In the genomic region with DNA sequence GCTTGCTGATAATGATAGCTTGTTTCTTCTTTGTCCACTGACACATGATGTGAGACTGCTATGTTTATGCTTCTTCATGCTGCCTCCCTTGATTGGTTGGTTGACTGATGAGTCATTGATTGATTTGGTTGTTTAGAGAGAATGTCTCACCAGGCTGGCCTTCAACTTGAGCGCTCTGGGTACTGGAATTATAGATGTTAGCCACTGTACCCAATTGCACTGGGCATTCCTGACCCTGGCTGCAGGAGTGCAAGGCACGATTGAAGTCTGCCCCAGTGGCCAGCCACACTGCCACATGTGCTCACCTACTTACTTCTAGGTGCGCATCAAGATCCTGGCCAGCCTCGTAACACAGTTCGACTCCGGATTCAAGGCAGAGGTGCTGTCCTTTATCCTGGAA, we compare ENCODE assay signal across 26 mouse cellular contexts. TPM values are rescaled to one million over a fixed set of nuclear protein-coding genes. Genes with fewer than 3 reads are reported as not detected.
DNase-seq lines count a peak whose midpoint lies in the region; ATAC-seq and TF ChIP-seq lines count a peak whose summit lies in the region.
"Had no signal": no experiment of that assay in that cellular context is flagged by ENCODE, and none has a peak within 500 bp of the region (broad histone marks: within the 10 kb centered on the region; RNA-seq: fewer than 3 reads in every experiment).

No protein-coding gene starts in this region.

- peaks cover 94% of the 10 kb centered on the region for H3K36me3 ChIP-seq in midbrain, postnatal 0 days (ENCODE audit: insufficient read depth, low read length)

- no peaks in the 10 kb centered on the region for H3K27me3 ChIP-seq in midbrain, postnatal 0 days (ENCODE audit: insufficient read depth, low read length)
- H3K27me3 ChIP-seq: CH12.LX; embryonic facial prominence, embryonic 12.5 days; forebrain, embryonic 13.5 days; forebrain, embryonic 15.5 days had no signal

- no peak overlapping the region for H3K9ac ChIP-seq in midbrain, postnatal 0 days (replicated peaks; ENCODE audit: low read length, poor library complexity, severe bottlenecking)
- H3K9ac ChIP-seq: embryonic facial prominence, embryonic 12.5 days; forebrain, embryonic 13.5 days; forebrain, embryonic 15.5 days; forebrain, postnatal 0 days had no signal

- ATAC-seq in midbrain, postnatal 0 days (ENCODE audit: low FRiP score) = no peak
- ATAC-seq: CD4-positive, CD25-positive, alpha-beta regulatory T cell, adult 4 months; forebrain, embryonic 13.5 days; forebrain, embryonic 15.5 days; forebrain, postnatal 0 days had no signal

- no peak overlapping the region for H3K4me2 ChIP-seq in midbrain, postnatal 0 days (ENCODE audit: low read depth, low read length, poor library complexity, severe bottlenecking)
- H3K4me2 ChIP-seq: embryonic facial prominence, embryonic 12.5 days; forebrain, embryonic 13.5 days; forebrain, embryonic 15.5 days had no signal

- TF ChIP-seq CTCF in midbrain, postnatal 0 days (IDR thresholded peaks at IDR 0.05) = no peak

- DNase-seq in adrenal gland, adult 2 months = peak; percentile 68
- DNase-seq in adrenal gland, postnatal 25 days = no peak
- peak; percentile 51 for DNase-seq in adrenal gland, postnatal 14 days
- no peak for DNase-seq in adrenal gland, adult 18-20 months (ENCODE audit: low spot score in 2 of 2)
- peak; percentile 8 for DNase-seq in 3T3-L1 (ENCODE audit: low read depth, low spot score)
- peak; percentile 46 for DNase-seq in NIH3T3 (ENCODE audit: low read depth)
- DNase-seq in midbrain, postnatal 0 days (ENCODE audit: low spot score) = no peak
- DNase-seq in urinary bladder, postnatal 4 days (ENCODE audit: low spot score in 2 of 2) = no peak
- DNase-seq: B cell, adult 2 months; cerebellum, adult 11-12 months; cerebellum, adult 2 months; cerebellum, adult 9-10 months; cerebellum, postnatal 10 days; cerebellum, postnatal 25 days; forebrain, postnatal 0 days had no signal

- WGBS in midbrain, postnatal 0 days = 96% methylated on average over 6 of the region's 6 CpGs

- no peak overlapping the region for H3K4me3 ChIP-seq in midbrain, postnatal 0 days (ENCODE audit: low read depth, low read length)
- H3K4me3 ChIP-seq: embryonic facial prominence, embryonic 10.5 days; embryonic facial prominence, embryonic 12.5 days; forebrain, embryonic 13.5 days; forebrain, embryonic 15.5 days had no signal

- H3K9me3 ChIP-seq in midbrain, postnatal 0 days (ENCODE audit: low read length) = no peaks in the 10 kb centered on the region
- H3K9me3 ChIP-seq: embryonic facial prominence, embryonic 10.5 days; embryonic facial prominence, embryonic 12.5 days; forebrain, embryonic 13.5 days; forebrain, embryonic 15.5 days; G1E had no signal

- no peaks in the 10 kb centered on the region for H3K4me1 ChIP-seq in midbrain, postnatal 0 days (ENCODE audit: insufficient read depth, low read length)
- H3K4me1 ChIP-seq: embryonic facial prominence, embryonic 10.5 days; embryonic facial prominence, embryonic 12.5 days; forebrain, embryonic 13.5 days; forebrain, embryonic 15.5 days had no signal

- no peak overlapping the region for H3K27ac ChIP-seq in midbrain, postnatal 0 days (ENCODE audit: low read depth, low read length)
- H3K27ac ChIP-seq: embryonic facial prominence, embryonic 10.5 days; embryonic facial prominence, embryonic 12.5 days; forebrain, embryonic 13.5 days; forebrain, embryonic 15.5 days had no signal

RNA-seq across cellular contexts. Expression of gene Rsph6a, which starts 9.9 kb away (rescaled TPM):
- total RNA-seq in adrenal gland, adult 2 months (2021) = not detected
- polyA plus RNA-seq in adrenal gland, adult 2 months (2012; rRNA removed) = not detected in 2 replicates
- total RNA-seq in adrenal gland, postnatal 25 days (2021) = not detected in 2 replicates
- total RNA-seq in adrenal gland, postnatal 14 days (2021) = not detected in 2 replicates
- not detected for total RNA-seq in adrenal gland, adult 18-20 months (2021)
- total RNA-seq in midbrain, postnatal 0 days (2014; rRNA removed) = not detected in 2 replicates
- polyA plus RNA-seq in midbrain, postnatal 0 days (2015; fragmentation: Nextera tagmentation; extraction: Ambion mirVana) = 0.57 and 0.75 TPM in 2 replicates
- total RNA-seq: gastrocnemius, adult 18-20 months had no signal
- polyA plus RNA-seq: CD4-positive, CD25-positive, alpha-beta regulatory T cell, adult 4 months; embryonic facial prominence, embryonic 10.5 days; embryonic facial prominence, embryonic 12.5 days; embryonic facial prominence, embryonic 14.5 days; forebrain, embryonic 11.5 days; forebrain, embryonic 13.5 days; forebrain, embryonic 15.5 days had no signal

RNA-seq across cellular contexts. Expression of gene Sympk, which starts 20.4 kb away (rescaled TPM):
- total RNA-seq in adrenal gland, adult 2 months (2021) = 100 to 1,000 TPM in 1 of 2 experiments, 10 to 100 TPM in 1; 94.4 to 103 TPM
- 123 and 159 TPM in 2 replicates for polyA plus RNA-seq in adrenal gland, adult 2 months (2012; rRNA removed)
- 120 and 126 TPM in 2 replicates for total RNA-seq in adrenal gland, postnatal 25 days (2021)
- total RNA-seq in adrenal gland, postnatal 14 days (2021) = 83.7 and 84.3 TPM in 2 replicates
- total RNA-seq in adrenal gland, adult 18-20 months (2021) = 100 to 1,000 TPM in 1 of 2 experiments, 10 to 100 TPM in 1; 92.0 to 105 TPM
- total RNA-seq in midbrain, postnatal 0 days (2014; rRNA removed) = 73.5 and 74.2 TPM in 2 replicates
- polyA plus RNA-seq in midbrain, postnatal 0 days (2015; fragmentation: Nextera tagmentation; extraction: Ambion mirVana) = 19.5 and 19.7 TPM in 2 replicates

RNA-seq across cellular contexts. Expression of gene Foxa3, which starts 21.3 kb away (rescaled TPM):
- total RNA-seq in adrenal gland, adult 2 months (2021) = not detected
- 0.08 and 0.24 TPM in 2 replicates for polyA plus RNA-seq in adrenal gland, adult 2 months (2012; rRNA removed)
- 0.76 TPM in 1 of 2 replicates, not detected in the other for total RNA-seq in adrenal gland, postnatal 25 days (2021)
- 0.34 and 6.8 TPM in 2 replicates for total RNA-seq in adrenal gland, postnatal 14 days (2021)
- not detected for total RNA-seq in adrenal gland, adult 18-20 months (2021)
- total RNA-seq in midbrain, postnatal 0 days (2014; rRNA removed) = not detected in 2 replicates
- polyA plus RNA-seq in midbrain, postnatal 0 days (2015; fragmentation: Nextera tagmentation; extraction: Ambion mirVana) = not detected in 2 replicates
- total RNA-seq: forebrain, postnatal 0 days; G1E had no signal
- polyA plus RNA-seq: CD4-positive, CD25-positive, alpha-beta regulatory T cell, adult 4 months; cerebellum, adult 2 months; cortical plate, adult 2 months; embryonic facial prominence, embryonic 10.5 days; forebrain, embryonic 11.5 days; forebrain, embryonic 13.5 days; forebrain, embryonic 15.5 days; forebrain, postnatal 0 days; G1E had no signal

RNA-seq across cellular contexts. Expression of gene Dmwd, which starts 31.4 kb away (rescaled TPM):
- total RNA-seq in adrenal gland, adult 2 months (2021) = 10 to 100 TPM; 44.2 to 58.5 TPM
- 144 and 152 TPM in 2 replicates for polyA plus RNA-seq in adrenal gland, adult 2 months (2012; rRNA removed)
- 53.1 and 64.1 TPM in 2 replicates for total RNA-seq in adrenal gland, postnatal 25 days (2021)
- total RNA-seq in adrenal gland, postnatal 14 days (2021) = 45.7 and 47.7 TPM in 2 replicates
- total RNA-seq in adrenal gland, adult 18-20 months (2021) = 10 to 100 TPM; 48.3 to 49.1 TPM
- 134 and 136 TPM in 2 replicates for total RNA-seq in midbrain, postnatal 0 days (2014; rRNA removed)
- polyA plus RNA-seq in midbrain, postnatal 0 days (2015; fragmentation: Nextera tagmentation; extraction: Ambion mirVana) = 33.1 and 35.4 TPM in 2 replicates
- total RNA-seq: CH12.LX had no signal
- polyA plus RNA-seq: CD4-positive, CD25-positive, alpha-beta regulatory T cell, adult 4 months had no signal

RNA-seq across cellular contexts. Expression of gene Dmpk, which starts 39.0 kb away (rescaled TPM):
- 100 to 1,000 TPM; 130 to 142 TPM for total RNA-seq in adrenal gland, adult 2 months (2021)
- polyA plus RNA-seq in adrenal gland, adult 2 months (2012; rRNA removed) = 743 and 836 TPM in 2 replicates
- total RNA-seq in adrenal gland, postnatal 25 days (2021) = 106 and 114 TPM in 2 replicates
- total RNA-seq in adrenal gland, postnatal 14 days (2021) = 64.2 and 65.6 TPM in 2 replicates
- 100 to 1,000 TPM; 127 to 137 TPM for total RNA-seq in adrenal gland, adult 18-20 months (2021)
- 12.3 and 32.1 TPM in 2 replicates for total RNA-seq in midbrain, postnatal 0 days (2014; rRNA removed)
- polyA plus RNA-seq in midbrain, postnatal 0 days (2015; fragmentation: Nextera tagmentation; extraction: Ambion mirVana) = 4.0 and 5.1 TPM in 2 replicates

Comparison
In these comparisons a context has a peak if more than half of its experiments do, and no peak if none do; other contexts are left out.
1. DNase-seq: peak in adrenal gland, adult 2 months (single experiment), adrenal gland, postnatal 14 days (single experiment), 3T3-L1 (single experiment) and NIH3T3 (single experiment); none in adrenal gland, postnatal 25 days (single experiment), adrenal gland, adult 18-20 months (0 of 2), midbrain, postnatal 0 days (single experiment) and urinary bladder, postnatal 4 days (0 of 2).